Mouse (Mus musculus): ENCODE data around the gene Cish.
"Not testable (repeated sequence)": the region's sequence is repeated elsewhere in the genome, so short reads cannot be mapped to it uniquely, and the experiment has no call there.

The Cish gene

DNA sequence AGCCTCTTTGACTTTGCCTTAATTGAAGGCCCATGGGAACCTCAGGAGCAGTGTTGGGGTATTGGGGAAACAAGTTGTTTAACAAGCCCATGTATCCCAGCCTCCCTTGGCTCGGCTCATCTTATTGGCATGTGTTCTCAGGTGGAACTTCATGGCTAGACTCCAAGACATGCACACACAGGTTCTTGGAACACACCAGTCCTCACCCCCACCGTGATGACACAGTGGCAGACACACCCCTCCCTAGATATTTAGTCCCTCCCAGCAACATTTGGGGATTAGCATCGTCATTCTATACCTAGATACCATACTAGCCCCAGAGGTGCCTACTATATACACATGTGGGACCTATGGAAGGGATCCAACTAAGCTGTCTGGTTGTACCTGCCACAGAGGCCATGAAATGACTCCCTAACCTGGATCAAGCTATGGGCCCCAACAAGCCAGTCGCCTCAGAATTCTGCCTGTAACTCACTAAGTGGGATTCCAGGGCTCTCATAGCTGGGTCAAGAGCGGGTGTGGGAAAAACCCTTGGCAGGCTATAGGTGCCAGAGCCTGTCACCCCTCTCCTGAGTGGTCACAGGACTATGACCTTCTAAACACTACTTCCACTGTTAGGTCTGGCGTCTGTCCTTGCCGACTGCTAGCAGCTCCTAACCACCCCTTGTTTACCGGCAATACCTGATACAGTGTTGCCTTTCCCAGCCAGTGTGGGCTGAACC, 2.4 kb downstream of the Cish start:
- peak; percentile 74 for DNase-seq (ENCODE audit: low read depth, low spot score)

DNA sequence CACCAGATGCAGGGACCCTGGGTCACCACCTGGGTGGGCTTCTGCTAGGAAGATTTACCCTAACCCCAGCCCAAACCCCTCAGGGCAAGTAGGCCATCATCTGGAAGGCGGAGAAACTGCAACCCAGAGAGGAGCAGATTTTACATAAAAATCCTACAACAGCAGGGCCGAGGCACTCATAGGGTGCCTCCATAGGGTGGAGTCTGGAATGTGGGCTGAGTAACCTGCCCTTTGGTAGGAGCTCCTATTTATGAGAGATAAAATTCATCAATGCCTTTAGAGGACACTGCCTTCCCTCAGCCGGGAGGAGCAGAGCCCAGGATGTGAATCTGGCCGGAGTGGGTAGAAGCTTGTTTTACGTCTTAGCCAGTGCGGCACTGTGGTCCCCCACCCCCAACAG, 3.0 kb downstream of the Cish start:
- DNase-seq (ENCODE audit: low read depth, low spot score): no peak

DNA sequence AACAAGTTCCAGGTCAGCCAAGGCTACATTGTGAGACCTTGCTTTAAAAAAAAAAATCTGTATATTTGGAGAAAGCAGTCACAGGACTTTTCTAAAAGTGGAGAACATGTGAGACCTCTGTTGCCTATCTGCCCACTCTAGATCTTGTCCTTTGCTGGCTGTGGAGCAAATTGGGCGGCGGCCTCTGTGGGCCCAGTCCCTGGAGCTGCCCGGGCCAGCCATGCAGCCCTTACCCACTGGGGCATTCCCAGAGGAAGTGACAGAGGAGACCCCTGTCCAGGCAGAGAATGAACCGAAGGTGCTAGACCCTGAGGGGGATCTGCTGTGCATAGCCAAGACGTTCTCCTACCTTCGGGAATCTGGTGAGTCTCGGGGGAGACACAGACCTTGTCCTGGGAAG, 4.0 kb downstream of the Cish start:
- DNase-seq (ENCODE audit: low read depth, low spot score): no peak

DNA sequence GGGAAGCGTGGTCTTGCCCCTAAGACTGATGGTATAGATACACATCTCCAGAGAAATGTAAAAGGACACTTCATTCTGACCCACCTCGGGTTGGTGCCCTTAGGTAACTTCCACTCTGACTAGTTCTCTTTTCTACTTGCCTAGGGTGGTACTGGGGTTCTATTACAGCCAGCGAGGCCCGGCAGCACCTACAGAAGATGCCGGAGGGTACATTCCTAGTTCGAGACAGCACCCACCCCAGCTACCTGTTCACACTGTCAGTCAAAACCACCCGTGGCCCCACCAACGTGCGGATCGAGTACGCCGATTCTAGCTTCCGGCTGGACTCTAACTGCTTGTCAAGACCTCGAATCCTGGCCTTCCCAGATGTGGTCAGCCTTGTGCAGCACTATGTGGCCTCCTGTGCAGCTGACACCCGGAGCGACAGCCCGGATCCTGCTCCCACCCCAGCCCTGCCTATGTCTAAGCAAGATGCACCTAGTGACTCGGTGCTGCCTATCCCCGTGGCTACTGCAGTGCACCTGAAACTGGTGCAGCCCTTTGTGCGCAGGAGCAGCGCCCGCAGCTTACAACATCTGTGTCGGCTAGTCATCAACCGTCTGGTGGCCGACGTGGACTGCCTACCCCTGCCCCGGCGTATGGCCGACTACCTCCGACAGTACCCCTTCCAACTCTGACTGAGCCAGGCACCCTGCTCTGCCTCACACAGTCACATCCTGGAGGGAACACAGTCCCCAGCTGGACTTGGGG, 4.6 kb downstream of the Cish start:
- DNase-seq (ENCODE audit: low read depth, low spot score): no peak

DNA sequence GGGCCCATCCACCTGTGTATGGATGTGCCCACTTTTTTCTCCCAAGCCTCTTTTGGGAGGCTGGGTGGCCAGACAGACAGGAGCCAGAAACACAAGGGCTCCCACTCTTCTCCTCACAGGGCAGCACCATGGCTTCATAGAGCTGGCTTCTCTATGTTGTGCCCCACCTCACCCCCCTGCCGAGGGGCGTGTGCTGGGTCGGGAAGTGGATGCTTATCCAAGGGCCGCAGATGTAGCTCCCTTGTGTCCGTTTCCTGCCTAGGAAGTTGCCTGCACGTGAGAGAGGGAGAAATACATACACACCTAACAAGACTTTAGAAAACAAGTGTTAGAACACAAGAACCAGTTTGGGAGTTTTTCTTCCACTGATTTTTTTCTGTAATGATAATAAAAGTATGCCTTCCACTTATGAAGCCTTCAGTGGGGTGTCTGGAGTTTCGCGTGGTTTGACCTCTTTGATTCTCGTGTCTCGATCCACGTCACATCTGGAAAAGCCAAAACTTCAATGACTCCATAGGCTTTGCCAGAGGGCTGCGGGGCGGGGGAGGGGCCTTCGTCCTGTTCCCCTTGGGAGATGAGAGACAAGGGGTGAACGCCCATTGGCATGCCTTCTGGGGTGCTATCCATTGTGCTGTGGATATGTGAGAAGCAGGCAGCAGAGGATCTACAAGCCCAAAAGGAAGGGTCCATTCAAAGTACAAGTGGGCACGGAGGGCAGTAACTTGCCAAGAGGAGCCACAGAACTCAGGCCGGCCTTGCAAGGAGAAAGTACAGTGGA, 5.9 kb downstream of the Cish start:
- no peak for DNase-seq (ENCODE audit: low read depth, low spot score)

DNA sequence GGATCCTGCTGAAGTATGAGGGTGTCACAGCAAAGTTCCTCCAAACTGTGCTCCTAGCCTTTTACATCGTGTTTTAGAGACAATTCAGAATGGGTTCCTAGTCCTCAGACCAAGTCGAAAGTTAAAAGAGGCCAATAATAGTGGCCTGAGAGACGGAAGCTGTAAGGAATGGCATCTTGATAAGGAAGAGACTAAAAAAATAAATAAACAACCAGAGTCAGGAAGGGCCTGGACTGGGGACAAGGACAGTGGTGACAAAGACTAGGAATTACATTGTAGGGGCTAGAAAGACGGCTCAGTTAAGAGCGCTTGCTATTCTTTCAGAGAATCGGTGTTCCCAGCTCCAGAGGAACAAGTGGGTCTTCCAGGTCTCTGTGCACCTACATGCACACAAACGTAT, 6.8 kb downstream of the Cish start:
- no peak for DNase-seq (ENCODE audit: low read depth, low spot score)

DNA sequence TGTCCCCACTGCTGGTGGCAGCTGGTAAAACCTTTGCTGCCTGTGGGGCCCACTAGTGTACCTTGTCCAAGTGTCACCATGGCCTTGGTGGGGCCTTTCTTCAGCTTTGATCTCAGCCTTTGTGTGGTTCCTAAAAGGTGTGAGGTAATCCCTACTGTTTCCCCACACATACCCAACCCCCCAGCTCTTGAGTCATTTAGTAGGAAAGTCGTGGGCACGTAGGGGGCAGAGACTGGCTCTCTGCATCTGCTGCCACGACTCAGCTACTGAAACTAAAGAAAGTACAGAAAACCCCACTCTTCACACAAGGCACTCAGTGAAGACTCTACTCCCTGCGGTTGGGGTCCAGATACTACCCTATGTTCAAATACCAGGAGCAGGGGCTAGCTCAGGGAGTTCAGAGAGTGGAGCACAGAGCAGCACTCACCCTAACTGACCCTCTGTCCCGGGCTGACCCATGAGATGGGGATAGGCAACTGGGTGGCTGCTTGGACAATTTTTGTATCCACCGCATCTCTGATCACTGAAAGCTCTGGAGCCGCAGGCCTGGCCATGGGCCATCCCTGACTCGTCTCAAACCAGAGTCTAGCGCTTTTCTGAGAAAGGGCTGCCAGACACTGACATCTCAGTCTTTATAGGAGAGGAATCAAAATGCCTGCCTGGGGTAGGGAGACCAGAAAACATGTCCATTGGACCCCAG, 7.4 kb downstream of the Cish start:
- DNase-seq (ENCODE audit: low read depth, low spot score): no peak

DNA sequence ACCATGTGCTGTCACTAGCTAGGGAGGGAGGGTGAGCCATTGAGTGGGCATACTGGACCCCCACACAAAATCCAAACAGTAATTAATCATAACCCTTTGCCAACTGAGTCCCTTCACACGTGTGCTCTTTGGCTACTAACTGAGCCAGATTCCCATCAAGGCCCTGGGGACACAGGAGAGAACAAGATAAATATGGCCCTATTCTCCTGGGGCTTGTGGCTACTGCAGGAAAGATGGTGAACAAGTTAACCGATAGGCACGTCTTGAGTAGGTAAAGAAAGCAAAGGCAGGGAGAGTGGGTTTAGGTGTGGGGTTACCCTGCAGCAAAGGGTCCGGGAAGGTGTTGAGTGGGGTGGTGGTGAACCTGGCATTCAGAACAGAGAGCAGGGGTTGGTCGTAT, 8.1 kb downstream of the Cish start:
- no peak for DNase-seq (ENCODE audit: low read depth, low spot score)

DNA sequence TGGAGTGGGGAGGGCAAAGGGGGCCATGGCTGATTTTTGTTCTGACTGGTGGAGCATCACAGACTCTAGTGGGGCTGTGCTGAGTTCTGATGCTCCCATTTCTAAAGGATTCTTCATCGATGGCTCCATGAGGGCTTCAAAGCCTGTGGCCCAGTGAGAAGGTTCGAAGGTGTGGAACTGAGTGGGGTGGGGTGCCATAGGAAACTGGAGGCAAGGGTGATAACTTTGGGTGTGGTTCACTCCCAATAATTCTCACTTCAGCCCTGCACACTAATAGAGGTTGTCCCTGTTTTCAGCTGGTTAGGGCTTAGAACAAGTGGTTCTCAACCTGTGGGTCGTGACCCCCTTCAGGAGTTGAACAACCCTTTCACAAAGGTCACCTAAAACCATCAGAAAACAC, 8.6 kb downstream of the Cish start:
- no peak for DNase-seq (ENCODE audit: low read depth, low spot score)

DNA sequence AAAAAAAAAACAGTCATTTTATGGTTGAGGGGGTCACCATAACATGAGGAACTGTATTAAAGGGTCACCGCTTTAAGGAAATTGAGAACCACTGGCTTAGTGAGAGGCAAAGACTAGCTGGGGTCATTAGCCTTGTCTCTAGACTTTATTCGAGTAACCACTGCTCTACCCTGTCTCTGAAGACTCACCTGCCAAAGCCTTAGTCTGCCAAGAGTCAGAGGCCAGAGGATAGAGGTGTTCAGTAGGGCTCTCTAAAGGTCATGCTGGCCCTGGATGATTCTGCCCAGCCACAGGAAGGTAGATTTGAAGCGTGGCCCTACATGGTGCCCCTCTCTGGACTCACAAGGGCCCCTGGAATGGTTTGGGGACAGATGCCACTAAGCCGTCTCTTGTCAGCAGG, 9.2 kb downstream of the Cish start:
- DNase-seq (ENCODE audit: low read depth, low spot score): no peak

DNA sequence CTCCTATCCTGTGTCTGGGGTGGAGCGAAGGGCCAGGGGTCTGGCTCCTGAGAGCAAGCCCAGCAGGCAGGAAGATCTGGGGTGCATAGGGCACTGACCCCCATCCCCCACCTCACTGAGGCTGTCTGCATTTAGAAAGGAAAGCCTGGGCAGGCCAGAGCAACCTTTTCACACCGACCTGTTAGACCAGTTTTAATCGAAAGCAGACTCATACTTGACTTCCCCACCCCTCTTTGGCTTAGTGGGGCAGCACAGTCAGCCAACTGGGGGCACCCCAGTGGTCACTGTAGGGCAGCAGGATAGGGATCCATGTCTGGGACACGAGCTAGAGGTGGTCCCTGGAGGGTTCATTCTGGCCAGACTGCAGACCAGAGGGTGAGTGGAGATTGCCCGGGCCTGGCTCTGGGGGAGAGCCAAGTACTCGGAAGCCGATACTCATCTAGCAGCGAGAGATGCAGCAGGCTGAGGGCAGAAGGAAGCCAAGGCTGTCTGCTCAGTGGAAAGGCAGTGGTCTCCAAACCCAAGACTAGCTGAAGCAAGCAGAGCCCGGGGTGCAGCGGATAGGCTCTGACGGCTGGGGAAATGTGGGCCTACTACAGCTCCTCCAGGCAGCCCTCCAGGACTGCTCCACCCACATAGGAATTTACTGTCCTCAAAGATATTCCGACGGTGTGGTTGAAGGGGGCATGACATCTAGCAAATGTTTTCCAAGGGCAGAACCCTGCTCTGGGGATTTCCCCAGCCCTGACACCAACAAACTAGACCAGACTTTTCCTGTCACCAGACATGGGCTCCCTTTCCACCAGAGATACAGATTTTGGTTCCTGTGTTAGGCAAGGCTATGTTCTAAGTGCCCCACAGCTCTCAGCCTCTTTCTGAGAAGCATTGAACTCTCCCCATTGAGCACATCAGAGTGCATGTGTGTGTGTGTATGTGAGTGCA, 10.0 kb downstream of the Cish start:
- no peak for DNase-seq (ENCODE audit: low read depth, low spot score)

DNA sequence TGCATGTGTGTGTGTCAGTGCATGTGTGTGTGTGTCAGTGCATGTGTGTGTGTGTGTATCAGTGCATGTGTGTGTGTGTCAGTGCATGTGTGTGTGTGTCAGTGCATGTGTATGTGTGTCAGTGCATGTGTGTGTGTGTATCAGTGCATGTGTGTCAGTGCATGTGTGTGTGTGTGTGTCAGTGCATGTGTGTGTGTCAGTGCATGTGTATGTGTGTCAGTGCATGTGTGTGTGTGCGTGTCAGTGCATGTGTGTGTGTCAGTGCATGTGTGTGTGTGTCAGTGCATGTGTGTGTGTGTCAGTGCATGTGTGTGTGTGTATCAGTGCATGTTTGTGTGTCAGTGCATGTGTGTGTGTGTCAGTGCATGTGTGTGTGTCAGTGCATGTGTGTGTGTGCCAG, 10.8 kb downstream of the Cish start:
- not testable (repeated sequence) for DNase-seq (ENCODE audit: low read depth, low spot score)

DNA sequence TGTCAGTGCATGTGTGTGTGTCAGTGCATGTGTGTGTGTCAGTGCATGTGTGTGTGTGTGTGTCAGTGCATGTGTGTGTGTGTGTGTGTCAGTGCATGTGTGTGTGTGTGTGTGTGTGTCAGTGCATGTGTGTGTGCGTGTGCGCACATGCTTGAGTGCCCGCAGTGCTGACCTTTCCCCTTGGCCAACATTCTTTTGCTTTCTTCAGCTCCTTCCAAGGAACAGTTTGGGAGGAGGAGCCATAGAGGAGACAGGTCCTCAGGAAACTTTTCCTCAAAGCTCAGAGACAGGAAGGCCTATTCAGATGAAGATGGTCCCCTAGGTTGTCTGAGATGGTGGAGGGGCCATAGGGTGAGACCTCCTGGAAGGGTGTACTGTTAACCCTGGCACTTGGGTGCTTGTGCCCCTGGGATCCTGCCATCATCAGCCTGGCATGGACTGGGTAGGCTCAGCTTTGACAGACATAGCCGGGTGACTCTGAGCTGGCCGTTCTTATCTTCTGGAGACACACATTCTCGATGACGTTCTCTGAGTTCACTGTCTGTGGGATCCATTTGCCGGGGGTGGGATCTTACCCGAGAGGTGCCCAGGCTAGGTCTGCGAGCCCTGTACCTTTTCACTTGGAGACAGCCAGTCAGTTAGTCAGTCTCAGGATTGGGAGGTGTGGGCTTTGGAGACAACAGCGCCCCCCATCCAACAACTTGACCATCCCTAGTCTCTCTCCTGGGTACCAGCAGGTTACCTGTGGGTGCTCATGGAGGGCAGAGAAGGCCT, 11.5 kb downstream of the Cish start:
- no peak for DNase-seq (ENCODE audit: low read depth, low spot score)

DNA sequence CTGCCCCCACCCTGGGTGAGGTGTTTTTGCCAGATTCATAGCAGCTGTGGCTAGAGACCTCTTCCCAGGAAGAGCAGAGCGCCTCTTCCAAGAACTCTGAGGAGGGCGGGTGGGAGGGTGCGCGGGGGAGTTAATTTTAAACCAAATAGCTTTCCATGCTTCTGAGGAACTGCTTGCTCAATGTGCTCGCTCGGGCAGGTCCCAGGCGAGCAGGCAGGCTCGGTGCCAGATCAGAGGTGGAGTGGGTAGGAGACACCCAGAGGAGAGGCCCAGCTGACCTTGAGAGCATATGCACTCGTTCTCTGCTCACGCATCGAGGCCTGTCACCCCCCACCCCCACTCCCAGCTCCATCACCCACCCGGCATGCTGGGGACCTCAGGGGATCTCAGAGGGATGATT, 12.1 kb downstream of the Cish start:
- no peak for DNase-seq (ENCODE audit: low read depth, low spot score)

DNA sequence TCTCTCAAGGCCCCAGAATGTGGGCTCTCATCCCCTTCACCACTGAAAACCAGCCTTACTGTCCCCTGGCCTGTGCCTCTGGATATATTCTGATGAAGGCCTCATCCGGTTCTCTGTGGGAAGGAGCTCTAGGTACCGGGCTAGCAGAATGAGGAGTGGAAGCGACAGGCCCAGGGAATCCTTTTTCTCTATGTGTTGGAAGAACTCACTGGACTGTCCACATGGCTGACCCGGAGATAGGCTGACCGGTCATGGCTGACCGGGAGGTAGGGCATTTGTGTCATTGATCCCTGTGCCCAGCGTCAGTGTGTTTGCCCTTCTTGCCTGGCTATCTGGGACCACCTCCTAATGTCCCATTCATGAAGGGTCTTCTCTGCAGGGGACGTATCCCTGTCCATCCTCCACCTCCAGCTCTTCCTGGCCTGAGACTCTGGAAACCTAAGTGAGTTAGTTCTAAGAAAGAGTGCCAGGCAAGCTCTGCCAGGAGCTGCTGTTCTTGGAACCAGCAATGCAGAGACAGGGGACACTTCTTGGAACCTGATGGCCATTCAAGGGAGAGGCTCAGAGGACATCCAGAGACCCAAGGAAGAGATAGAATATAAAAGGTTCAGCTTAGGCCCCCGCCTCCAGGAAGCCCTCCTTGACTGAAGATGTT, 12.6 kb downstream of the Cish start:
- DNase-seq (ENCODE audit: low read depth, low spot score): no peak

DNA sequence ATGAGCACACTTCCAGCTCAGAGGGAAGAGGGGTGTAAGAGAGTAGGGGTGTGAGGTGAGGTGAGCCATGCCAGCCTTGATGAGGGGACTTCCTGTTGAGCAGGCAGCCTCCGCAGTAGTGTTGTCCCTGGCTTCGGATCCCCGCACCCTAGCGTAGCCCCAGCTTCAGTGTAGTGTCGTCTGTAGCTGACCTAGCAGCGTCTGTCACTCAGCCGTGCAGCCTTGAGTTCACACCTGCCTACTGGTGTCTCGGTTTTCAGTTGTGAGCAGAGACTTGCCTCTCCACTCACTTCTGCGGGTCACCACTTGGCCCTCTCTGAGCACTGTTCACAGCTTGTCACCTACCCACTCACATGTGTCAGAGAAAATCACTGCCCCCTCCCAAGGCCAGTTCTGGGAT, 13.3 kb downstream of the Cish start:
- DNase-seq (ENCODE audit: low read depth, low spot score): no peak

DNA sequence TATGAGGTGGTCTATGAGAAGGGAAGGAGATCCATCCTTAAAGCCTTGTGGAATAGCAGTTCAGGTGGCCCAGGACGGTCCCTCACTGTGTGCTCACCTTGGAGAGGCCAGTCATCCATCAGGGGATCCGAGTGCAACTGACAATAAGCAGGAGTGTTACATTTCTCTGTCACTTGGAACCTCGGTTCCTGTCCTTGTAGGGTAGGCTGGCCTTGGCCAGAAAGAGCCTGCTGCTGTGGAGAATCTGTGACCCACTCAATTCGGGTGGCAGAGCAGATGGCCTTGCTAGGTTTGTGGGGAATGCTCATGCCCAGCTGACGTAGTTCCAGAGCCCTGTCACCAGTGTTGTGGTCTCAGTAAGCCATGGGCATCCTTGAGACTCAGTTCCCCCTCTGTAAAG, 13.8 kb downstream of the Cish start:
- no peak for DNase-seq (ENCODE audit: low read depth, low spot score)

DNA sequence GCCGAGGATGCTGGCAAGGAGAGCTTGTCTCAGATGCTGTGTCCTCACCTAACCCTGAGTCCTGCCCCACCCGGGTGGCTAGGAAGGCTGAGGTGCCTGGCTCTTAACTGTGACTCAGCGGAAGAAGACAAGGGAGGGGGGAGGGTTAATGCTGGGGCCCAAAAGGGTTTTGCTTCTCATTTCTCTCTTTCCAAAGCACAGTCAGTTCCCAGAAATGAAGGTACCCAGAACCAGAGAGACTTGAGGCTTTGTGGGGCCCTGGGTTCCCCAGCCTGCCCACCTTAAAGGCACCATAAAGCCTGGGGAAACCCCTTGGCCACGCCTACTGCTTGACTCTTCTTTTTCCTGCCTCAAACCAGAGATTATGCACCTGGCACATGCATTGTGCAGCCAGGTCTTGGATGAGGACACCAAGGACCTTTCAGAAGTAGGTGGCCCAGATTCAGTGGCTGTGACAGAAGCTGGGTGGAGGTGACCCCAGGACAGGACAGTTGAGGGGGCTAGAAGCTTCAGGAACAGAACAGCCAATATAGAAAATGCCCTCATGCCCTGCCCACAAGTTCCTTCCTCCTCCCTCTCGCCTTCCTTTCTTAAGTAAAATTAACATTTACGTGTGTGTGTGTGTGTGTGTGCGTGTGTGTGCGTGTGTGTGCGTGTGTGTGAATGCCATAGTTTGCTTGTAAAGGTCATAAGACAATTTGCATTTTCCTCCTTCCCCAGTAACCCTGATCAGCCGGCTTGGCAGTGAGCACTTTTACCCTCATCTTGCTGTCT, 17.2 kb downstream of the Cish start:
- DNase-seq (ENCODE audit: low read depth, low spot score): peak; percentile 47

DNA sequence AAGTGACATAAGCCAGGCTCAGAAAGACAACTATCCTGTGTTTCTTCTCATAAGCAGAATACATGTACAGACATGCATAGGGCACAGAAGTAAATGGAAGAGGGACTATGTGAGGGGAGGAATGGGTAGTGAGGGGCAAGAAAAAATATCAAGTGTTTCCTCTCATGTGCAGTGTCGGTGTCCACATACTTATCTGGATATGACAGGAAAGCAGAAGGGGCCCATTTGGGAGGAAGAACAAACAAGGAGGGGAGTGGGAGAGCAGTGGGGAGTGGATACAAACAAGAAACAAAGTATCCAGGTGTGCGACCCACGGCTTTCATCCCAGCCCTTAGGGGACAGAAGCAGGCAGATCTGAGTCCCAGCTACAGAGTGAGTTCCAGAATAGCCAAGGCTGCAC, 18.1 kb downstream of the Cish start:
- no peak for DNase-seq (ENCODE audit: low read depth, low spot score)

All from c-Kit-negative CD71-positive TER-119-positive erythroid progenitor cells, embryonic 14.5 days (primary cell).